Comparison of ENCODE assay signal across 11 mouse cellular contexts in genomic region chr1:89095642-89096424, GRCm38 (mm10). TPM values are rescaled to one million over a fixed set of nuclear protein-coding genes. Genes with fewer than 3 reads are reported as not detected.
DNase-seq lines count a peak whose midpoint lies in the region; ATAC-seq lines count a peak whose summit lies in the region.
"Had no signal": no experiment of that assay in that cellular context is flagged by ENCODE, and none has a peak within 500 bp of the region (broad histone marks: within the 10 kb centered on the region; RNA-seq: fewer than 3 reads in every experiment).

No protein-coding gene starts in this region.

- DNase-seq in kidney, adult 11 months = no peak
- no peak for DNase-seq in embryonic facial prominence, embryonic 14.5 days (ENCODE audit: low spot score)
- no peak for DNase-seq in thymus, postnatal 10 days (ENCODE audit: low spot score in 2 of 2)
- DNase-seq in cerebellum, postnatal 10 days = no peak
- DNase-seq: cerebellum, adult 11-12 months; gastrocnemius, postnatal 36 days; thymus, postnatal 14 days had no signal

- no peak overlapping the region for H3K4me3 ChIP-seq in kidney, embryonic 15.5 days (replicated peaks)
- no peak overlapping the region for H3K4me3 ChIP-seq in embryonic facial prominence, embryonic 14.5 days (ENCODE audit: low read depth, low read length)
- no peak overlapping the region for H3K4me3 ChIP-seq in forebrain, embryonic 16.5 days (replicated peaks; ENCODE audit: low read length)
- no peak overlapping the region for H3K4me3 ChIP-seq in neural tube, embryonic 15.5 days (replicated peaks)

- H3K36me3 ChIP-seq in kidney, embryonic 15.5 days = no peaks in the 10 kb centered on the region
- no peaks in the 10 kb centered on the region for H3K36me3 ChIP-seq in embryonic facial prominence, embryonic 14.5 days (ENCODE audit: control insufficient read depth, insufficient read depth, low read length)
- H3K36me3 ChIP-seq in forebrain, embryonic 16.5 days (ENCODE audit: control insufficient read depth, insufficient read depth) = no peaks in the 10 kb centered on the region
- no peaks in the 10 kb centered on the region for H3K36me3 ChIP-seq in neural tube, embryonic 15.5 days
- H3K36me3 ChIP-seq: G1E had no signal

- 24% methylated on average over 14 of the region's 14 CpGs for WGBS in kidney, embryonic 15.5 days
- 31% methylated on average over 14 of the region's 14 CpGs for WGBS in embryonic facial prominence, embryonic 14.5 days
- 16% methylated on average over 14 of the region's 14 CpGs for WGBS in forebrain, embryonic 16.5 days
- WGBS in neural tube, embryonic 15.5 days = 17% methylated on average over 14 of the region's 14 CpGs

- no peaks in the 10 kb centered on the region for H3K9me3 ChIP-seq in kidney, embryonic 15.5 days (replicated peaks)
- no peaks in the 10 kb centered on the region for H3K9me3 ChIP-seq in embryonic facial prominence, embryonic 14.5 days (ENCODE audit: control insufficient read depth, low read length)
- no peaks in the 10 kb centered on the region for H3K9me3 ChIP-seq in forebrain, embryonic 16.5 days (ENCODE audit: control insufficient read depth, low read length)
- no peaks in the 10 kb centered on the region for H3K9me3 ChIP-seq in neural tube, embryonic 15.5 days (replicated peaks)

- no peaks in the 10 kb centered on the region for H3K27me3 ChIP-seq in kidney, embryonic 15.5 days
- no peaks in the 10 kb centered on the region for H3K27me3 ChIP-seq in embryonic facial prominence, embryonic 14.5 days (replicated peaks; ENCODE audit: control insufficient read depth, insufficient read depth, low read length)
- H3K27me3 ChIP-seq in forebrain, embryonic 16.5 days (replicated peaks; ENCODE audit: control insufficient read depth, insufficient read depth, low read length) = no peaks in the 10 kb centered on the region
- H3K27me3 ChIP-seq in neural tube, embryonic 15.5 days (replicated peaks) = no peaks in the 10 kb centered on the region

- peak overlapping the region; percentile 63 for H3K27ac ChIP-seq in kidney, embryonic 15.5 days
- H3K27ac ChIP-seq in embryonic facial prominence, embryonic 14.5 days (replicated peaks; ENCODE audit: low read depth, low read length) = no peak overlapping the region
- H3K27ac ChIP-seq in forebrain, embryonic 16.5 days (ENCODE audit: low read length) = no peak overlapping the region
- no peak overlapping the region for H3K27ac ChIP-seq in neural tube, embryonic 15.5 days (replicated peaks)

- ATAC-seq in kidney, embryonic 15.5 days (replicated peaks; ENCODE audit: low FRiP score) = peak; percentile 54
- no peak; the same call in 1 of the 2 replicates for ATAC-seq in embryonic facial prominence, embryonic 14.5 days (ENCODE audit: low read depth)
- ATAC-seq in forebrain, embryonic 16.5 days = peak; percentile 29; the same call in 1 of the 2 replicates
- 0 out of 2 replicates have a peak, but pooled peaks have one; percentile 32 for ATAC-seq in neural tube, embryonic 15.5 days (ENCODE audit: low FRiP score)

- peaks cover 56% of the 10 kb centered on the region for H3K4me1 ChIP-seq in kidney, embryonic 15.5 days
- peaks cover 42% of the 10 kb centered on the region for H3K4me1 ChIP-seq in embryonic facial prominence, embryonic 14.5 days (ENCODE audit: control insufficient read depth, insufficient read depth, low read length)
- peaks cover 33% of the 10 kb centered on the region for H3K4me1 ChIP-seq in forebrain, embryonic 16.5 days (replicated peaks; ENCODE audit: control insufficient read depth, insufficient read depth, low read length)
- H3K4me1 ChIP-seq in neural tube, embryonic 15.5 days = peaks cover 46% of the 10 kb centered on the region

- peak overlapping the region; percentile 43 for H3K4me2 ChIP-seq in kidney, embryonic 15.5 days
- H3K4me2 ChIP-seq in embryonic facial prominence, embryonic 14.5 days (ENCODE audit: low read depth, low read length) = 0 out of 2 replicates have a peak overlapping the region, but pooled peaks have one; percentile 32
- H3K4me2 ChIP-seq in forebrain, embryonic 16.5 days (ENCODE audit: low read length) = no peak overlapping the region
- no peak overlapping the region; the same call in 1 of the 2 replicates for H3K4me2 ChIP-seq in neural tube, embryonic 15.5 days

- no peak overlapping the region for H3K9ac ChIP-seq in kidney, embryonic 15.5 days
- H3K9ac ChIP-seq in embryonic facial prominence, embryonic 14.5 days (ENCODE audit: low read depth, low read length) = no peak overlapping the region
- no peak overlapping the region for H3K9ac ChIP-seq in forebrain, embryonic 16.5 days (replicated peaks; ENCODE audit: low read depth, low read length)
- no peak overlapping the region for H3K9ac ChIP-seq in neural tube, embryonic 15.5 days (replicated peaks)

RNA-seq across cellular contexts. Expression of gene Sh3bp4, which starts 25.6 kb away (rescaled TPM):
- polyA plus RNA-seq in kidney, embryonic 15.5 days (2015; fragmentation: Nextera tagmentation; extraction: Ambion mirVana) = 25.4 and 28.7 TPM in 2 replicates
- polyA plus RNA-seq in embryonic facial prominence, embryonic 14.5 days (2014; fragmentation: Nextera tagmentation; extraction: Ambion mirVana) = 23.1 and 24.0 TPM in 2 replicates
- 20.6 and 22.2 TPM in 2 replicates for polyA plus RNA-seq in forebrain, embryonic 16.5 days (2015; fragmentation: Nextera tagmentation; extraction: Ambion mirVana)
- polyA plus RNA-seq in neural tube, embryonic 15.5 days (2015; fragmentation: Nextera tagmentation; extraction: Ambion mirVana) = 14.2 and 14.4 TPM in 2 replicates
- polyA plus RNA-seq: G1E had no signal

Comparison
In these comparisons a context has a peak if more than half of its experiments do, and no peak if none do; other contexts are left out.
1. H3K4me2 ChIP-seq: peak in kidney, embryonic 15.5 days (single experiment) and embryonic facial prominence, embryonic 14.5 days (single experiment); none in forebrain, embryonic 16.5 days (single experiment) and neural tube, embryonic 15.5 days (single experiment).